Mouse (Mus musculus): ENCODE measurements around the gene Olfr1128.
"Not testable (repeated sequence)": the region's sequence is repeated elsewhere in the genome, so short reads cannot be mapped to it uniquely, and the experiment has no call there.

Olfr1128 gene

DNA sequence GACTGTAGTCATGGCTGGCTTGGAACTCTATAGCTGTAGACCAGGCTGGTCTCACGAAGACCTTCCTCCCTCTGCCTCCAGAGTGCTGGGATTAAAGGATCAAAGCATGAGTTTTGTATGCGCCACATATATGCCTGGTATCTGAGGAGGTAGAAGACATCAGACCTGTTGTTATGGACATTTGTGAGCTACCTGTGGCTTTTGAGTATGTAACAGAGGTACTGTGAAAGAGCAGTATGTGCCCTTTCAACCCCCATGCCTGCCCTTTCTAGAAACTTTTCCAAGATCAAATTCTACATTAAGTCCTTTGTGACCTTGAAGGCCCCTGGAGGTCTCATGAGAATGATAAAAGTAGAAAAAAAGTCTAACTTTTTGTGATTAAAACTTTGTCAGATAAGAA lies 30.3 kb downstream of the Olfr1128 start:
- Histone ChIP-seq H3K4me1 (replicated peaks; ENCODE audit: low read depth, low read length) (peaks cover 16% of the 10 kb centered on the region; the same call in 1 of the 2 replicates), H3K36me3 (ENCODE audit: insufficient read depth, low read length) (no peaks in the 10 kb centered on the region), H3K9me3 (ENCODE audit: low read length) (peaks cover 6% of the 10 kb centered on the region), H3K27me3 (ENCODE audit: insufficient read depth, low read length) (no peaks in the 10 kb centered on the region), H3K4me3 (replicated peaks; ENCODE audit: low read length) (no peak overlapping the region)
- TF ChIP-seq POU5F1 (IDR thresholded peaks at IDR 0.05; ENCODE audit: borderline replicate concordance, low read length) (no peak), CTCF (conservative IDR thresholded peaks at IDR 0.05; ENCODE audit: low read length) (no peak), NANOG (IDR thresholded peaks at IDR 0.05; ENCODE audit: borderline replicate concordance, low read length) (no peak)

GRCm38 (mm10) chr2:87506265-87506664 lies 39.1 kb downstream of the Olfr1128 start, which contains the start of gene Pramel6:
Gene Pramel6, plus strand, starts transcription at chr2:87506565.
- no peak for TF ChIP-seq CTCF (conservative IDR thresholded peaks at IDR 0.05; ENCODE audit: low read length)
- no peak for TF ChIP-seq NANOG (IDR thresholded peaks at IDR 0.05; ENCODE audit: borderline replicate concordance, low read length)
- no peak for TF ChIP-seq POU5F1 (IDR thresholded peaks at IDR 0.05; ENCODE audit: borderline replicate concordance, low read length)
- Histone ChIP-seq H3K36me3 (ENCODE audit: insufficient read depth, low read length) (no peaks in the 10 kb centered on the region), H3K4me3 (replicated peaks; ENCODE audit: low read length) (no peak within 1 kb of the TSS), H3K27me3 (ENCODE audit: insufficient read depth, low read length) (no peaks in the 10 kb centered on the region), H3K9me3 (ENCODE audit: low read length) (no peaks in the 10 kb centered on the region), H3K4me1 (replicated peaks; ENCODE audit: low read depth, low read length) (peaks cover 13% of the 10 kb centered on the region)

- H3K36me3 ChIP-seq (ENCODE audit: insufficient read depth, low read length); H3K9me3 ChIP-seq (ENCODE audit: low read length); H3K27me3 ChIP-seq (ENCODE audit: insufficient read depth, low read length); H3K4me1 ChIP-seq (replicated peaks; ENCODE audit: low read depth, low read length); H3K4me3 ChIP-seq (replicated peaks; ENCODE audit: low read length): not testable (repeated sequence)
These were observed 48.3 kb downstream of the Olfr1128 start, which contains the start of gene Pramel7 for GRCm38 (mm10) chr2:87496993-87497392. Gene Pramel7, minus strand, starts transcription at chr2:87497093.

All from E14TG2a.4 (cell line).